Mouse (Mus musculus) common myeloid progenitor, adult 5-6 weeks (primary cell): Measurements from ENCODE around the gene Clic1. TPM values are rescaled to one million over a fixed set of nuclear protein-coding genes. Genes with fewer than 3 reads are reported as not detected.
"Not testable (repeated sequence)": the region's sequence is repeated elsewhere in the genome, so short reads cannot be mapped to it uniquely, and the experiment has no call there.

ENCODE experiments used
- ATAC-seq: replicated peaks from 2 replicates; pipeline ENCODE4 v1.8.0; 2016; ENCODE audit warnings: low read depth, mild to moderate bottlenecking, moderate TSS enrichment, inconsistent platforms; ENCODE audit not compliant: poor library complexity, severe bottlenecking
- total RNA-seq: library from RNA; stranded (forward); fragments of 200-1000, 187-1606 nt; gene quantifications from 2 replicates; pipeline ENCODE4 v1.2.3, GENCODE M21; 2017

The Clic1 gene
- total RNA-seq, 1 experiment from 2014 or later: 214 TPM

- ATAC-seq: no peak
Observed at GRCm38 (mm10) chr17:35019894-35020293, 29.9 kb upstream of the Clic1 start.

DNA sequence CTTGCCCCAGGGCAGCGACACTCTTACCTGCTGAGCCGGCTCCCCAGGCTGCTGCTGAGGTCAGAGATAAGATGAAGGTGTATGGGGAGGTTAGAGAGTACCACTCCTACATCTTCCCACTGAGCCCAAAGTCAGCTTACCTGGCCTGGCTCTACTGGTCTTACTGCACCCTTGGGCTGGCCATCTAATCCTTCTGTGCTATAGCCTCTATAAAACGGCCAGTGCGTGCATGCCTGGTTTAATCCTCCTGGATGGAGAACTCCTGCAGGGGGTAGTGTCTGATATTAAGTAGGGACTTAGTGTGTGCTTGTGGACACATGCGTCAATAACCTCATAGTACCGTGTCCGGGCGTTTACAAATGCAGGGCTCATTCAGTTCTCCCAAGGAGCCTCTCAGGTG, 29.2 kb upstream of the Clic1 start:
- ATAC-seq: no peak

- ATAC-seq: peak; percentile 53
Observed at GRCm38 (mm10) chr17:35021163-35021808, 28.5 kb upstream of the Clic1 start.

DNA sequence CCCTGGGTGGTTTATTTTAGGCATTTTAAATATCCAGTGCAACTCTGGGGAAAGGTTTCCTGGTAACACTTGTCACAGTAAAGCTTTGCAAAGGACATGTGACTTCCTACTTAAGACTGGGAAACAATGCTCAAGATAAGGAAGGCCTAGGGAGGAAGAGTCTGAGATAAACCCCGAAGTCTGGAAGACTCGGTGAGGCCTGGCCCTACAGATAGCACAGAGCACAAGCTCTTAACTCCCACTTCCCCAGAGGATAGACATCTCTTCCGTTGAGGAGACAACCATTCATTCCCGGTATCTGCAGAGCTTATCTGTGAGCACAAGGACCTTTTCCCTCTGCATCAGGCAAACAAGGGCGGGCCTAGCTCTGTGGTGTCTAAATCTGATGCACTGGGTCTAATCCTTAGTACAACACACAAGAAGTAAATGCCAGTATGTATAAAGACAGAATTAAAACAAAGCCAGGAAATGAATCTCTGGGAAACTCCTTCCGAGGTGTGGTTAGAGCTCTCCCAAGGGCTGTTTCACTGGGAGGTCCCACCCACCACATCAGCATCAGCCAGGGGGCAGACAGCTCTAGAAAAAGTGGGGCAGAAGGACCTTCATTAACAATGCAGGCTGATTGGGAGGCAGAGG, 27.8 kb upstream of the Clic1 start:
- ATAC-seq: peak; percentile 67

DNA sequence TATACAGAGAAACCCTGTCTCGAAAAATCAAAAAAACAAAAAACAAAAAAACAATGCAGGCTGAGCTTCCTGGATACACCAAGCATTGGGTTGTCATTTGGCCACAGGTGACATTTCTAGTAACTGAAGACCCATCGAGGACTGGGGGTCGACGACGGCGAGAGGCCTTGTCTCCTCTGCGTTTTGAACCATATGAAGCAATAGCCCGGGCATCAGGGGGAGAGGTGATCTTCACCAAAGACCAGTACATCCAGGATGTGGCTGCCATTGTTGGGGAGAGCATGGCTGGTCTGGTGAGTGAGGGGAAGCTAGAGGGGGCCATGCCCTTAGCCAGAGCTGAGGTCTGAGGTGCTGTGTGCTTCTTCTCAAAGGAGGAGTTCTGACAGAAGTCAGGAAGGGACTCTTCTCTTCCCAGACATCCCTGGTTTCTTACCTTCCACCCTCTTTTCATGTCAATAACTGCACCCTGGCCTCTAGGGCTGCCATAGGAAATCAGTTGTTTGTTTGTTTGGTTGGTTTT, 27.2 kb upstream of the Clic1 start:
- ATAC-seq: no peak

- no peak for ATAC-seq
Observed at GRCm38 (mm10) chr17:35023221-35023620, 26.5 kb upstream of the Clic1 start.

DNA sequence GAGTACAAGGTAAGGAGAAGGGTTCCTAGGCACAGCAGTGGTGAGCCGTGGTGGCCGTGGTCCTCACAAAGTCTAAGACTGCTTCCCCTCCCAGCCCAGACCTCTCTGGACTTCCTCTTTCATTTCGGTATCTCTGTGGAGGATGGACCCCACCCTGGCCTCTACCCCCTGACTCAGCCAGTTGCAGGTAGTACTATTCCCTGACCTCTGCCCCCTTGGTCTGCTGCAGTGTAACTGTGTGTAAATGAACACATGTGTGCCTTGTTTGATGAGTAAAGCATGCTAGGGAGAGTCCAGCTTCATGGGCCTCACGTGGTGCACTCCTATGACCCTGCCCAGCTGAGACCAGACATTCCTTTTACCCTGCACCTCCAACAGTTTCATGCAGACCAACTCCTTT, 26.0 kb upstream of the Clic1 start:
- ATAC-seq: 0 out of 2 replicates have a peak, but pooled peaks have one; percentile 12

DNA sequence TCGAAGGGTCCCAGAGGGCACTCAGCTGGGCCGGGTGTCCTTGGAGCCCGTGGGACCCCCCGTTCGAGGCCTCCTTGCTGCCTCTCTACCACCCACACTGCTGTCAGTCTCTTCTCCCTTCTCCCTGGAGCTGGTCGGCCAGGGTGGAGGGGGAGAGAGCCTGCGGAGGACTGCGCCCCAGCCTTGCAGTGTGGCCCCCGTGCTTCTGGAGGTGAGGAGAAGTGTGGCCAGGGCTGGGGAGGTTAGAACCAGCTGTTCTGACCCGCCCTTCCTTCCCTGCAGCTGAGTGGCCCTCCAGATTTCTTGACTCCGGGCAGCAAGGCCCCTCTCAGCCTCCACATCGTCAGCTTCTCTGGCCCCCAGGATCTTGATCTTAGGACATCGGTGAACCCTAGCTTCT, 25.5 kb upstream of the Clic1 start:
- ATAC-seq: no peak

- ATAC-seq: no peak
Observed at GRCm38 (mm10) chr17:35024691-35025488, 24.9 kb upstream of the Clic1 start.

- ATAC-seq: no peak
Observed at GRCm38 (mm10) chr17:35026206-35026605, 23.6 kb upstream of the Clic1 start.

DNA sequence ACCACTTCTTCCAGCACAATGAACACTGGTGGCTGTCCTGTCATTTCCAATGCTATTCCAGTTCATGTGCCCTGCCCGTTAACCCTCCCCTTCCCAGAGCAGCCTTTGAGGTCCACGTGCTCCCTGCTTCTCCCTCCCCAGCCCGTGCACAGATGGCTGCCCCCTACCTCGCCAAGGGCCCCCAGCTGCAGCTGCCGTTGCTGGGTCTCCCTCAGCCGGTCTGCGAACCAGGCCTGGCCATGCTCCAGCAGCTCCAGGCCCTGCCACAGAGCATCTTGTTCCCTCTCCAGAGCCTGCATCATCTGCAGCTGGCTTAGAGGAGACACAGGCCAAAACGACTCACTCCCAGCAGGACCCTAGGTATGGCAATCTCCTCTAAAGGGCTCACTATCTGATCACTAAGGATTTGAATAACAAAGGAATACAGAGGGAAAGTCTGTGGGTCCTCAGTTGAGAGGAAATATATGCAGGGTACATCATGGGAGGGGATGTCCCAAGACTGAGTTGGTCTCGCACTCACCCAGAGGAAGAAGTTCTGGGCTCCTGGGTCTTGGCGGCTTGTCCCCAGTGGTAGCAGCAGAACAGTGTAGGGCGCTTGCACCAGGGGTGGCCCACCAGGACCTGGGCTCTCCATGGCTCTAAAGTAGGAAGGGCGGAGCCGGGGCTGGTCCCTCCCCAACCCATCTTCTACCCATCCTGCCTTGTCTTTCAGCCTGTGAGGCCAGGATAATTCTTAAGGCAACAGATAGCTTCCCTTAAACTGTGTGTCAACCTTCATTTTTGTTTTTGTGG, 22.3 kb upstream of the Clic1 start, which contains the start of gene Sapcd1:
Sapcd1 (minus strand) TSS at position 740 of the 792 bp plus-strand sequence.
- no peak for ATAC-seq

DNA sequence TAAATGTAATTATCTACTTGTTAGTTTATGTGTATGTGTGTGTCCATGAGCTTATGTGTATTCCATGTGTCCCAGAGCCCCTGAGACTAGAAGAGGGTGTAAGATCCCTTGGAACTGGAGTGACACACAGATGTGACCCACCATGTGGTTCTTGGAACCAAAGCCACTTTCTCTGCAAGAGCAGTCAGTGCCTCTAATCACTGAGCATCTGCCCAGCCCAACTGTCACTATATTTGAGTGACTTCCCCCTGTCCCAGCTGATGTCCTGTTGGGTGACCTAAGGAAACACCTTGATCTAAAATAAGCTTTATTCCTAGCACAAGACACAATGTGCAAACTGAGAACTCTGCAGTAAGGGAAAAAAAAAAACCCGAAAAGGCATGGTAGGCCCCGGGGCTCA, 21.5 kb upstream of the Clic1 start:
- ATAC-seq: no peak

DNA sequence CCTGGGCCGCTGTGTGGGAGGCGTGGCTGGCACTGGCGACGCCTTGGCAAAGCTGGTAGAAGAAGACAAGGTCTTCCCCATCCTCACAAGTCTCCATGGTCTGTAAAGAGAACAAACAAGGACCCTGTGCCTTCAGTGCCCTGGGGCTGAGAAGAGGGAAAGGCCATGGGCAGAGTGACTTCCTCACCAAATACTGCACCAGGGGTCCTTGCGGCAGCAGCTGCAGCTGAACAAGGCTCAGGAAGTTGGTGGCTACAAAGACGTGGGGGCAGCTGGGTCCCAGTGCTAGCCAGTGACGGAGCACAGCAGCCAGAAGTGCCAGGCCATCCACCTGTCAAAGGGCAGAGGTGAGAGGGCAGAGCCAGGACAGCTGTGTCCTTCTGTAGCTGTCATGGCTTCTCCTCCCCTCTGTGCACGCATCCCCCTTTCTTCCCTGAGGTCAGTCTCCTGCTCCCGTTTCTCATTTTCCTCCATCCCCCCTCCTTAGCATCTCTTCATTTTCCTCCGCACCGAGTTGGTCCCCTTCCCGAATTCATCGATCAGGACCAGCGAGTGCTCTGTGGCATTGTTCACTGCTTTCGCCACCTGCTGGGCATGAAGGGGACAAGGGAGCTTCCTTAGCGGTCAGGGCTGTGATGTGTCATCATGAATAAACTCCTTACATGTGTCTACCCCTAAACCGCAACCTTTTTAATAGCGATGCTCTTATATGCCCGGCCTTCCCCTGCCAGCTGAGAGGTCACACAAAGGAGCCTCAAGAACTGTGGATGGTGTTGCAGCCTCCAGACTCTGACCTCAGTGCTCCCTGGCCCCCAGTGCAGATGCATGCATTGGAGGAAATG, 19.9 kb upstream of the Clic1 start:
- peak; percentile 67 for ATAC-seq

DNA sequence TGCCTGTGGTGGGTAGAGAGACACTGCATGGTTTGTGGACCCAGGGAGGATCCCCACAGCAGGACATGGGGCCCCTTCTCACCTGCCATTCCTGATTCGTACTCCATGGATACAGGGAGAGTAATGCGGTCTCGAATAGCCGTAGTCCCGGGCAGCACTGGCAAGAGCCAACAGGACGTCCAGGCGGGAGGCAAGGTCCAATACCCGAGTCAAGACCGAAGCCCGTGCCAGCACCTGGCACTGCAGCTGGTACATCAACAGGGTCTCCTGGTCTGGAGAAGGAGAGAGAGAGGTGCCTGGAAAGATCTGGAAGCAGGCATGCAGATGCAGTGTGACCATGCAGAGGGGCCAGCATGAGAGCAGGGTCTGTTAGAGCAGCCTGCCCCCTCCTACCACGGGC, 18.5 kb upstream of the Clic1 start:
- ATAC-seq: no peak

DNA sequence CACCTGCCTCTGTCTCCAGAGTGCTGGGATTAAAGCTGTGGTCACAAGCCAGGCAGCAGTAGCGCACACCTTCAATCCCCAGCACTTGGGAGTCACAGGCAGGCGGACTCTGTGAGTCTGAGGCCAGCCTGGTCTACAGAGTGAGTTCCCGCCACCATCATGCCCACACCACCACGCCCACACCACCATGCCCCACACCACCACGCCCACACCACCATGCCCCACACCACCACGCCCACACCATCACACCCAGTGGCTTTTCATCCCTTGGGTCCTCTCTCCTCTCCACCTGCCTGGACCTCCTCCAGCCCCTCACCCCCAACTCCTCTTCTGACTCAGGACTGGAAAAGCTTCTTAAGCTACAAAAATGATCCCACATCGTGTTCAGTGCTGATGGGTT, 17.9 kb upstream of the Clic1 start:
- no peak for ATAC-seq

GRCm38 (mm10) chr17:35032323-35032870, 17.4 kb upstream of the Clic1 start:
- 0 out of 2 replicates have a peak, but pooled peaks have one; percentile 19 for ATAC-seq

DNA sequence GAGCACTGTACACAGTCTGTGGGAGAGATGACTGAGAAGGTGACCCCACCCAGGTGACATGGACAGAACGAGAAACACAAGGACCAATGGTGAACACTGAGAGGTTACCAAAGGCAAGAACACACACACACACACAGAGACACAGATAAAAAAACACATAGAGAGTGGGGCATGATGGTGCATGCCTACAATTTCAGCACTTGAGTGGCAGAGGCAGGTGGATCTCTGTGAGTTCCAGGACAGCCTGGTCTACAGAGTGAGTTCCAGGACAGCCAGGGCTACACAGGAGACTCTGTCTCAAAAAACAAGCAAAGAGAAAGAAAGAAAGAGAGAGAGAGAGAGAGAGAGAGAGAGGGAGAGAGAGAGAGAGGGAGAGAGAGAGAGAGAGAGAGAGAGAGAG, 16.1 kb upstream of the Clic1 start:
- not testable (repeated sequence) for ATAC-seq

- ATAC-seq: no peak
Observed at GRCm38 (mm10) chr17:35034896-35035295, 14.9 kb upstream of the Clic1 start.
